Mouse (Mus musculus) heart, embryonic 15.5 days (tissue): Measurements from ENCODE around the gene Stx12. TPM values are rescaled to one million over a fixed set of nuclear protein-coding genes. Genes with fewer than 3 reads are reported as not detected.

Experiments used
- ATAC-seq: fragments of 200-750 bp; cut with Nextera tagmentation; replicated peaks from 2 replicates; pipeline ENCODE4 v1.8.0; 2017; ENCODE audit warnings: low read depth, moderate TSS enrichment; ENCODE audit not compliant: insufficient number of reproducible peaks, insufficient read depth, low FRiP score
- H3K27ac ChIP-seq: fragments of 300-500 bp; sonication (generic); 2 replicates; pipeline ENCODE4 v1.5.1; 2015; ENCODE audit warnings: mild to moderate bottlenecking, inconsistent platforms
- H3K27me3 ChIP-seq: fragments of 300-500 bp; sonication (generic); 2 replicates; pipeline ENCODE4 v1.6.1; 2015; ENCODE audit warnings: inconsistent platforms
- H3K36me3 ChIP-seq: fragments of 300-500 bp; sonication (generic); 2 replicates; pipeline ENCODE4 v1.6.1; 2015; ENCODE audit warnings: mild to moderate bottlenecking, inconsistent platforms
- H3K4me1 ChIP-seq: fragments of 300-500 bp; sonication (generic); replicated peaks from 2 replicates; pipeline ENCODE4 v1.6.1; 2015; ENCODE audit warnings: inconsistent platforms
- H3K4me2 ChIP-seq: fragments of 300-500 bp; sonication (generic); 2 replicates; pipeline ENCODE4 v1.6.1; 2015; ENCODE audit warnings: inconsistent platforms, mild to moderate bottlenecking, moderate library complexity
- H3K4me3 ChIP-seq: fragments of 300-500 bp; sonication (generic); 2 replicates; pipeline ENCODE4 v1.5.1; 2015; ENCODE audit warnings: mild to moderate bottlenecking, inconsistent platforms
- H3K9ac ChIP-seq: fragments of 300-500 bp; sonication (generic); 2 replicates; pipeline ENCODE4 v1.6.1; 2015; ENCODE audit warnings: mild to moderate bottlenecking, inconsistent platforms
- H3K9me3 ChIP-seq: fragments of 300-500 bp; sonication (generic); replicated peaks from 2 replicates; pipeline ENCODE4 v1.6.1; 2016; ENCODE audit warnings: inconsistent platforms
- WGBS: fragments of 180-500 bp; shearing (Covaris S2); methylation state at CpG from one replicate; pipeline ENCODE4 v1.1.7; 2015; ENCODE audit warnings: mixed read lengths; 5-methylcytosine and 5-hydroxymethylcytosine counted together
- polyA plus RNA-seq: library from polyadenylated mRNA; unstranded; fragments of >200 nt; fragmentation: Nextera tagmentation; extraction: Ambion mirVana; gene quantifications from 2 replicates; pipeline ENCODE4 v1.2.1, GENCODE M21; 2015

The Stx12 gene
- polyA plus RNA-seq, 1 experiment from 2014 or later: 51.9 TPM

DNA sequence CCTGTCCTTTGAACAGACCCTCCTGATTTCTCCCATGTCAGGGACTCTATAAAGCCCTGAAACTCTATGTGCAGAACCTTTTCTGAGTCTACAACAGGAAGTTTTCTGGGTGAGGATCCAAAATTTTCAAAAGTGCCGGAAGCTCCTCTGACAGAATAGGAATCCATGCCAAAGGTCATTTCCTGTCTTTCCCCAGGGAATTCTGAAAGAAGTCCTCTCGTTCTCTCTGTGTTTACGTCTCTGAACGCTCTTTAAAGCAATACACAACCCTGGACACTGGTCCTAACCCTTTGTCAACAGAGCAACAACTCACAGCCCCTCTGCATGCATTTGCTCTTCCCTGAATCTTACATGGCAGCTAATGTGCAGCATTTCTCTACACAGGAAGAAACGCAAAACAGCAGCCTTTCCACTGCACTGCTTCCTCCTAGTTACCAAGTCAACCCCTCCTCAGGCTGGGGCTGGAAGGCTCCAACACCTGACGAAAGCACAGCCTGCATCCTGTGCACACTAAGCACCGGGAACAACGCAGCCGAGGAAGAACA is 20.5 kb upstream of the Stx12 start:
- Histone ChIP-seq H3K4me1 (peaks cover 12% of the 10 kb centered on the region; the same call in 1 of the 2 replicates), H3K4me3 (no peak overlapping the region), H3K4me2 (no peak overlapping the region), H3K27me3 (no peaks in the 10 kb centered on the region), H3K27ac (peak overlapping the region; percentile 31), H3K36me3 (peaks cover 36% of the 10 kb centered on the region), H3K9me3 (no peaks in the 10 kb centered on the region), H3K9ac (no peak overlapping the region)
- no peak for ATAC-seq
- WGBS: 60% methylated on average over 9 of the region's 9 CpGs

DNA sequence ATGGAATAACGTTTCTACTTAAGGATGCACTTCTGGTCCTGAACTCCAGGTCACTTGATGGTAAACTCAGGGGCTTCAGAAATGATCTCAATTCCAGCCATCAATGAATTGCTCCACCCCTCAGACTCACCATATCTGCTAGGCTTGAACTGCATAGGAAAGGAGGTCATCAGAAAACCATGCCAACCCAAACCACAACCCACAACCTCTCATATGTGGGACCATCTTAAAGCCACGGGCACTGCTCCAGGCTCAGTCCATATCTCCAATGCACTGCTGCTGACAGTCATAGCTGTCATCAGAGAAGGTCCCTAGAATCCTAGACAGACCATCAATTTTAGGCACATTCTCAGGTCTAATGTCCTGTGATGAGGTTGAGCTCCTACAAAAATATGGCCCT is 19.8 kb upstream of the Stx12 start:
- Histone ChIP-seq H3K27me3 (no peaks in the 10 kb centered on the region), H3K4me1 (peaks cover 12% of the 10 kb centered on the region; the same call in 1 of the 2 replicates), H3K9ac (no peak overlapping the region), H3K4me2 (no peak overlapping the region), H3K27ac (peak overlapping the region; percentile 31; the same call in 1 of the 2 replicates), H3K9me3 (no peaks in the 10 kb centered on the region), H3K4me3 (no peak overlapping the region), H3K36me3 (peaks cover 29% of the 10 kb centered on the region)
- ATAC-seq: no peak
- WGBS: 79% methylated on average over 2 of the region's 2 CpGs

DNA sequence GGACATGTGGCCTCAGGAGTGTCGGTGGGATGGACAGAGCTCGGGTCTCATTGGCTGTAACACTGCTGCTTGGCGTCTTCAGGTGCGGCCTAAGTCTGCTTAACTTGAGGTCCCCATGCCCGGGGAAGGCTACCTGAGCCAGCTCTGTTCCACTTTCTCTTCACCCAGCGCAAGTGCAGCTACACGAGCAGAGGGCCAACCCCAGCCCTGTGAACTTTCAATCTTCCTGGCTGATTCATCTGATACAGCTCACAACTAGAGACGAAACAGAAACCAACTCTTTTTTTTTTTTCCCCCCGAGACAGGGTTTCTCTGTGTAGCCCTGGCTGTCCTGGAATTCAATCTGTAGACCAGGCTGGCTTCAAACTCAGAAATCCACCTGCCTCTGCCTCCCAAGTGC is 13.9 kb upstream of the Stx12 start:
- Histone ChIP-seq H3K9me3 (no peaks in the 10 kb centered on the region), H3K27ac (no peak overlapping the region), H3K4me1 (no peaks in the 10 kb centered on the region), H3K4me3 (no peak overlapping the region), H3K4me2 (no peak overlapping the region), H3K36me3 (peaks cover 13% of the 10 kb centered on the region; the same call in 1 of the 2 replicates), H3K27me3 (no peaks in the 10 kb centered on the region), H3K9ac (no peak overlapping the region)
- no peak for ATAC-seq
- WGBS: 77% methylated on average over 9 of the region's 9 CpGs

DNA sequence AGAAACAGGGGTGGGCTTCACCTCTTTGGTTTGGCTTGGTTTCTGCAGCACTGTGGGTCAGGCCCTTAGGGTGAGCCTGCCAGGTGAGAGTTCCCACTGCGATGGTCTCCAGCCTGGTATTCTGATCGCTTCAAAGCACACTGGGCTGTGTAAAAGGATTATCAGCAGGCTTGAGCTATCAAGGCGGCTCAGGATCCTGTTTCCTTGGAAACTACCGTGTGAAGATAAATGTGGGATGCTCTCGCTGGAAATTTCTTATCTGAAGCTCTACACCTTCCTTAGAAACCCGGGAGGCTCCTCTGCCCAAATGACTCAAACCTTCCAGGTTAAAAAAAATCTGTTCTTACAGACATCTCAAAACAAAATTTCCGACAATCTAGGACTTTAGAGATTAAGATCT is 10.1 kb upstream of the Stx12 start:
- no peak overlapping the region for H3K9ac ChIP-seq
- H3K4me2 ChIP-seq: no peak overlapping the region
- no peak for ATAC-seq
- H3K36me3 ChIP-seq: no peaks in the 10 kb centered on the region
- H3K9me3 ChIP-seq: no peaks in the 10 kb centered on the region
- H3K4me3 ChIP-seq: no peak overlapping the region
- H3K27ac ChIP-seq: no peak overlapping the region
- WGBS: 7% methylated on average over 7 of the region's 7 CpGs
- no peaks in the 10 kb centered on the region for H3K27me3 ChIP-seq
- H3K4me1 ChIP-seq: no peaks in the 10 kb centered on the region

DNA sequence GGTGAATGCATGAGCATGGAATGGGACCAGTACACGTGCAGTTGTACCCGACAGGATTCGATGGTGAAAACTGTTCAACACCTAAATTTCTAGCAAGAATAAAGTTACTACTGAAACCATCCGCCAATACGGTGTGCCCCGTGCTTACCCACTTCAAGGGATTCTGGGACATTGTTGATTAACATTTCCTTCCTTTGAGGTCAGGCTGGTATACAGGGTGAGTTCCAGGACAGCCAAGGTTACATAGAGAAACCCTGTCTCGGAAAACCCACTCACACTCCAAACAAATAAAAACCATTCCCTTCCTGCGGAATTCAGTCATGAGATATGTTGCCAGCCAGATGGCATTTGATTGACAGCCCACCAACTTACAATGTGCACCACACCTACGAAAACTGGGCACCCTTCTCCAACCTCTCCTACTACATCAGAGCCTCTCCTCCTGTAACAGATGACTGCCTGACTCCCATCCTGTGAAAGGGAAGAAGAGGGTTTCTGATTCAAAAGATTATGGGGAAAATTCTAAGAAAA is 600 bp upstream of the Stx12 start:
- Histone ChIP-seq H3K27ac (peak overlapping the region; percentile 84), H3K4me2 (peak overlapping the region; percentile 95), H3K4me3 (peak overlapping the region; percentile 86), H3K36me3 (peaks cover 7% of the 10 kb centered on the region), H3K27me3 (no peaks in the 10 kb centered on the region), H3K4me1 (peaks cover 26% of the 10 kb centered on the region), H3K9me3 (no peaks in the 10 kb centered on the region), H3K9ac (peak overlapping the region; percentile 90)
- ATAC-seq: 0 out of 2 replicates have a peak, but pooled peaks have one; percentile 25
- 7% methylated on average over 9 of the region's 9 CpGs for WGBS

DNA sequence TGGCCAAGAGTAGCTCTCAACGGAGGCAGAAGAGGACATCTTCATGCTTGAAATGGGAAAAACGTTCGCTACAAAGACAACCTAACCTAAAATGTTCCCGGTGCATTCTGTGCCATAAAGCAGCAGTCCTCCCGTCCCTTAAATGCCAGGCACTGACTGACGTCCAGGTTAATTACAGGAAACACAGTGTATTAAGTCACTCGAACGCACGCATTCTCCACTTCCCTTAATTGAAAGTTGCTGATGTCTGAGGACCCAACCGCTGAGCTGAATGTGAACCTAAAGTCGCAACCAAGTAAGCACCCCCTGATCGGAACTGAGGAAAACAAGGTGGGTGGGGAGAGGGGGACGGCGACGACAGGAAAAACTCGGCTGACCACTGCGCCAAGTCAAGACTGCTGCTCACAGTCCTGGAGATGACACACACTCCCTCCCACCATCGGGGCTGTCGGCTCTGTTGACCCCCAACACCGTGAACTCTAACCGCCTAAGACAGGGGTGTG is 697 bp downstream of the Stx12 start:
- WGBS: 2% methylated on average over 21 of the region's 21 CpGs
- peaks cover 27% of the 10 kb centered on the region for H3K4me1 ChIP-seq
- H3K27ac ChIP-seq: peak overlapping the region; percentile 84
- peak overlapping the region; percentile 86 for H3K4me3 ChIP-seq
- no peak; the same call in 1 of the 2 replicates for ATAC-seq
- H3K9me3 ChIP-seq: no peaks in the 10 kb centered on the region
- no peaks in the 10 kb centered on the region for H3K27me3 ChIP-seq
- H3K9ac ChIP-seq: peak overlapping the region; percentile 90
- H3K4me2 ChIP-seq: peak overlapping the region; percentile 95
- H3K36me3 ChIP-seq: peaks cover 7% of the 10 kb centered on the region

DNA sequence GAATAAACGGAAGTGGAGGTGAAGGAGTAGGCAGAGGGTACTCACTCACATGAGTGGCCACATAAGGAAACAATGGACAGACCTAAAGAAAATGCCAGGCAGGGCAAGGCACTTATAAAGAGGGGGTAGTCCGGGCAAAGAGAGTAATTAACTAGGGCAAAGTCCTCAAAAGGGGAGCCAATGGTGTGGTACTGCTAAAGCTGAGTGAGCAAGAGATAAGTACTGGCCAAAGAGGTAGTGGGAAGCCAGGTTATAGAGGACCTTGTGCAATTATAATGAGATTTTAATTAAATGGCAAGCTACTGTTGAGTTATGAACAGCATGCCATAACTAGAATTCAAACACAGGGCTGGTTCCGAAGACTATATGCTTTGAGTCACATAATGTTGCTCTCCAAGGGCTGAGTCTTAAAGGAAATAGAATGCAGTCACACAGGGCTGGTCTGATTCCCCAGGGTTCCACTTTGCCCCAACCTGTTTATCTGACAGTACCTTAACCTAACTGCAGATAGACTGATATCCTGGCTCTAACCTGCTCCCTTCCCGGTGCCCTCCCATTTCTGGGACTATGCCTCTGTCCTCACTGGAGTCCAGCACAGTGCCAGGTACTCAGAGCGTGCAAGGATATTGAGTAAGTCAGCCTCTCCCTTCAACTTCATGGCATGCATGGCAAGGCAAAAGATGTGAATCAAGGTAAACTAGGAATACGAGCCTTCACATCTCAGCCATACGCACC is 9.8 kb downstream of the Stx12 start:
- H3K9ac ChIP-seq: no peak overlapping the region
- no peak overlapping the region for H3K4me3 ChIP-seq
- H3K36me3 ChIP-seq: peaks cover 20% of the 10 kb centered on the region
- H3K4me1 ChIP-seq: peaks cover 26% of the 10 kb centered on the region
- H3K27ac ChIP-seq: peak overlapping the region; percentile 58
- ATAC-seq: no peak
- 82% methylated on average over 7 of the region's 7 CpGs for WGBS
- H3K9me3 ChIP-seq: no peaks in the 10 kb centered on the region
- no peaks in the 10 kb centered on the region for H3K27me3 ChIP-seq
- H3K4me2 ChIP-seq: no peak overlapping the region

DNA sequence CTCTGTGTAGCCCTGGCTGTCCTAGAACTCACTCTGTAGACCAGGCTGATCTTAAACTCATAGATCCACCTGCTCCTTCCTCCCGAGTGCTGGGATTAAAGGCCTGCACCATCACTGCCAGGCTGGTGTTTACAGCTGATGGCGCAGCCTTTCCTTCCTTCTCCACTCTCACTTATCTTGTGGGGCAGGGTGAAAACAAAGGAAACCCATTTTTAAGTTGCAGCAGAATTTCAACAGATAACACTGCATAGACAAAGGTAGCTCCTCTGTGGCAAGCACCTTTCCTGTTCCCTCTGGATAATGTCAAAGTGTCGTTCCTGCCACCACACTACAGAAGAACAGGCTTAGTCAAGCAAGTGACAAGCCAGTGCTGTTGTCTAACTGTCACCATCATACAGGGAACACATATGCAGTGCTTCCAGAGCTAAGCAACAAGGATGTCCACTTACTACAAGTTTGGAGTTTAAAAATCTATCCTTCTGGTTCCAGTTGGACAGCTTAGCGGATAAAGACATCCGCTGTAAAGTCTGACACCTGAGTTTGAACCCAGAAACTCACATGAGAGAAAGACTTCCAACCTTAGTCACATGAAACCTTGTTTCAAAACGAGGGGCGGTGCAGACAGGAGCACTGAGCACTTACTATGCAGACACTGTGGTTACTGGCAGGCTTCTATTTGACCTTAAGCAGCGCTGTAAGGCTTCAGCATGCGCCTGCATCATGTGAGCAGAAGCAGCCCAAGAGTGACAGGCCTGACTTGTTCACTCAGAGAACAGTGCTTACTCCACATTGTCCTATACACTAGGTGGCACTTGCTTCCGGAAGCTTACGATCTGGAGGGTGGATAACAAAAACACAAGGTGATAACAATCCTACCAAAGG is 10.6 kb downstream of the Stx12 start:
- Histone ChIP-seq H3K9ac (no peak overlapping the region), H3K36me3 (peaks cover 28% of the 10 kb centered on the region), H3K4me2 (no peak overlapping the region), H3K27ac (peak overlapping the region; percentile 58), H3K4me1 (peaks cover 26% of the 10 kb centered on the region), H3K9me3 (no peaks in the 10 kb centered on the region), H3K4me3 (no peak overlapping the region), H3K27me3 (no peaks in the 10 kb centered on the region)
- ATAC-seq: peak; percentile 67; the same call in 1 of the 2 replicates
- 47% methylated on average over 11 of the region's 11 CpGs for WGBS

DNA sequence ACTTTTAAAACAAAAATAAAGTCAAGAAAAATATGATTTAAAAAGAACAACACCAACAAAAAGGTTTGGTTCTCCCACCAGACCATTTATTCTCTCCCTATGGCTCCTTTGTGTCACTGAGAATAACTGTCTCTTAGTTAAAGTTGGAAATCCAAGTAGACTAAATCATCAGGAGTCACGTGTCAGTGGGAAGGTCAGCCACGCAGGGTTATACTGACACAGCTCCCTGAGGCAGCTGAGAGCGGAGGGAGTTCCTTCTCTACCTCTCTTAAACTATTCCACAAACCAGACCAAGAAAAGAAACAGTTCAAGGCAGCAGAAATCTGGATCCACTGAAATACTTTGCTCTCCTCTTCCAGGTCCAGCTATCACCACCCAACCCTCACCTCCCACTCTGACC is 13.2 kb downstream of the Stx12 start:
- peaks cover 26% of the 10 kb centered on the region for H3K4me1 ChIP-seq
- 90% methylated on average over 3 of the region's 3 CpGs for WGBS
- no peaks in the 10 kb centered on the region for H3K27me3 ChIP-seq
- no peak overlapping the region for H3K9ac ChIP-seq
- no peak overlapping the region for H3K4me2 ChIP-seq
- H3K27ac ChIP-seq: no peak overlapping the region
- H3K4me3 ChIP-seq: no peak overlapping the region
- no peak for ATAC-seq
- no peaks in the 10 kb centered on the region for H3K9me3 ChIP-seq
- H3K36me3 ChIP-seq: peaks cover 54% of the 10 kb centered on the region

DNA sequence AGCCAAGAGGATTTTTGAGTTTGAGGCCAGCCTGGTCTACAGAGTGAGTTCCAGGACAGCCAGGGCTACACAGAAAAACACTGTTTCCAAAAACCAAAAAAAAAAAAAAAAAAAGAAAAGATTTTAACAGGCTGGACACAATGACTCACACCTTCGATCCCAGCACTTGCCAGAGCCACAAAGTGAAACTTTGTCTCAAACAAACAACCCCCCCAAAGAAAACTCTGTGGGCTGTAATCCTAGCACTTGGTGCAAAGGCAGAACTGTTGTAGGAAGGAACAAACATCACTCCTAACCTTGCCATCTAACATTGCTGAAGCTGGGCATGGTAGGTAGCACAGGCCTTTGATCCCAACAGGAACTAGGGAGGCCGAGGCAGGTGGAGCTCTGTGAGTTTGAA is 19.5 kb downstream of the Stx12 start:
- Histone ChIP-seq H3K27ac (no peak overlapping the region), H3K4me1 (peaks cover 4% of the 10 kb centered on the region), H3K4me2 (no peak overlapping the region), H3K4me3 (no peak overlapping the region), H3K9me3 (no peaks in the 10 kb centered on the region), H3K36me3 (peaks cover 77% of the 10 kb centered on the region), H3K9ac (no peak overlapping the region), H3K27me3 (no peaks in the 10 kb centered on the region)
- WGBS: 91% methylated on average over 2 of the region's 2 CpGs
- ATAC-seq: no peak

DNA sequence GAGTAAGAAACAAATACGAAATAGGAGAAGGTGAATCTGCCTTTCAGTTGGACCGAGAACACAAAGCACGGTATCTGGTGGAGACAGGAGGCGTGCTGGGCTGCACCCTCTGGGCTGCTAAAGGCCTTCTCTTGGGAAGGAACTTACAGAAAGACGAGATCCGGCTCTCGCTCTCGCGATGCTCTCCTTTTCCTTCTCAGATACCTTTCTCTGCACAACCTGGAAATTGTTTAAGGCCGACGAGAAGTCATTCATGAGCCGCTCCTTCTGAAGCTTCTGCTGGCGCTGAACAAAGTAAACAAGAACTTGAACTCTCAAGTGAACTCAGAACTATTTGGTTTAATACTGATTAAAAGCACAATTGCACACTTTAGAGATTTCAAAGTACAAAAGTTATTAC is 21.3 kb downstream of the Stx12 start:
- H3K4me2 ChIP-seq: no peak overlapping the region
- H3K36me3 ChIP-seq: peaks cover 74% of the 10 kb centered on the region

More for the DNA sequence above, 21.3 kb downstream of the Stx12 start:
- Histone ChIP-seq H3K4me3 (no peak overlapping the region), H3K27me3 (no peaks in the 10 kb centered on the region), H3K4me1 (no peaks in the 10 kb centered on the region), H3K9ac (no peak overlapping the region), H3K27ac (no peak overlapping the region), H3K9me3 (no peaks in the 10 kb centered on the region)
- no peak for ATAC-seq
- WGBS: 93% methylated on average over 13 of the region's 13 CpGs
